Comparison of ENCODE assay signal across 9 mouse cellular contexts in the genomic region with DNA sequence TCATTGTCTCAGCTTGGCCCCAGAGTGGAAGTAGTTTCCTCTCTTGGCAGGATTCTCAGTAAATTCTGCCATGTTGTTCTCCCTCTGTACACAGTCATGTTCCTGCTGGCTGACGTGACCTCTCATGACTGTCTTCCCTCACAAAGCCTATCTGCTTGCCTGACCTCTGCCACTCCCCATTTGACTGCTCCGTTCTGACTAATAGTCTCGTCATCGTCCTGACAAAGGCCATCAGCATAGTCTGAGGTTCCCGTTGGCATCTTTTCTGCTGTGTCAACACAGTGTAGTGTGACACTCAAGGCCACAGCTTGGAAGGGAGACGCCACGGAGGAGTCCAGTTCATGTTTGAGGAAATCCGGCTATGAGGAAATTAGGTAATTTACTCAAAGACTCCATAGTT. TPM values are rescaled to one million over a fixed set of nuclear protein-coding genes. Genes with fewer than 3 reads are reported as not detected.
DNase-seq lines count a peak whose midpoint lies in the region; ATAC-seq lines count a peak whose summit lies in the region.
"Had no signal": no experiment of that assay in that cellular context is flagged by ENCODE, and none has a peak within 500 bp of the region (broad histone marks: within the 10 kb centered on the region; RNA-seq: fewer than 3 reads in every experiment).

No protein-coding gene starts in this region.

- ATAC-seq in intestine, embryonic 16.5 days: peak; percentile 91

- H3K9me3 ChIP-seq in heart, embryonic 10.5 days: no peaks in the 10 kb centered on the region
- no peaks in the 10 kb centered on the region for H3K9me3 ChIP-seq in intestine, embryonic 16.5 days (ENCODE audit: control insufficient read depth, low read length)

- 55% methylated on average over 8 of the region's 8 CpGs for WGBS in heart, embryonic 10.5 days
- WGBS in intestine, embryonic 16.5 days: 46% methylated on average over 8 of the region's 8 CpGs
- 38% methylated on average over 8 of the region's 8 CpGs for WGBS in macrophage (ENCODE audit: missing documents)

- peak; percentile 34 to 62 for DNase-seq in heart, adult 18-20 months
- DNase-seq in heart, embryonic 10.5 days (ENCODE audit: low spot score): no peak
- DNase-seq in adrenal gland, postnatal 36 days: peak; percentile 79 to 86
- DNase-seq in cerebellum, adult 11-12 months: no peak
- no peak for DNase-seq in B cell, adult 2 months
- DNase-seq in frontal cortex, postnatal 36 days (ENCODE audit: low spot score in 2 of 2): no peak
- DNase-seq: kidney, adult 18-20 months had no signal

- no peaks in the 10 kb centered on the region for H3K36me3 ChIP-seq in heart, embryonic 10.5 days
- no peaks in the 10 kb centered on the region for H3K36me3 ChIP-seq in intestine, embryonic 16.5 days (ENCODE audit: control insufficient read depth, insufficient read depth, low read length)
- no peaks in the 10 kb centered on the region for H3K36me3 ChIP-seq in macrophage (ENCODE audit: inconsistent target)

- H3K9ac ChIP-seq in intestine, embryonic 16.5 days (ENCODE audit: low read depth, low read length): no peak overlapping the region

- no peaks in the 10 kb centered on the region; the same call in 1 of the 2 replicates for H3K27me3 ChIP-seq in heart, embryonic 10.5 days (ENCODE audit: insufficient read depth, poor library complexity, severe bottlenecking)
- H3K27me3 ChIP-seq in intestine, embryonic 16.5 days (replicated peaks; ENCODE audit: control insufficient read depth, insufficient read depth, low read length): no peaks in the 10 kb centered on the region

- no peak overlapping the region for H3K4me3 ChIP-seq in heart, embryonic 10.5 days
- H3K4me3 ChIP-seq in intestine, embryonic 16.5 days (ENCODE audit: low read length): no peak overlapping the region
- no peak overlapping the region for H3K4me3 ChIP-seq in macrophage (ENCODE audit: inconsistent target)

- H3K4me1 ChIP-seq in heart, embryonic 10.5 days: 0 out of 2 replicates have a peak, but pooled peaks cover 11% of the 10 kb centered on the region
- H3K4me1 ChIP-seq in intestine, embryonic 16.5 days (ENCODE audit: control insufficient read depth, insufficient read depth, low read length): no peaks in the 10 kb centered on the region

- H3K27ac ChIP-seq in heart, embryonic 10.5 days: no peak overlapping the region
- H3K27ac ChIP-seq in intestine, embryonic 16.5 days (ENCODE audit: low read length): 0 out of 2 replicates have a peak overlapping the region, but pooled peaks have one; percentile 12
- H3K27ac ChIP-seq in macrophage: peak overlapping the region; percentile 33; the same call in 1 of the 2 replicates

- no peaks in the 10 kb centered on the region for H3K79me2 ChIP-seq in macrophage (ENCODE audit: inconsistent target)

- H3K4me2 ChIP-seq in intestine, embryonic 16.5 days (ENCODE audit: low read depth, low read length): no peak overlapping the region

RNA-seq across cellular contexts. Expression of a gene that starts 8.9 kb away (rescaled TPM):
- total RNA-seq in heart, adult 18-20 months (2021): under 1 TPM in 1 of 2 experiments, not detected in 1; 0.10 TPM
- polyA plus RNA-seq in heart, embryonic 10.5 days (2016; fragmentation: Nextera tagmentation; extraction: Ambion mirVana): 0.04 TPM in 1 of 2 replicates, not detected in the other
- total RNA-seq in adrenal gland, postnatal 36 days (2021): not detected
- polyA plus RNA-seq in intestine, embryonic 16.5 days (2015; fragmentation: Nextera tagmentation; extraction: Ambion mirVana): 0.04 and 0.06 TPM in 2 replicates
- under 1 TPM in 2 of 26 experiments, not detected in 24; 0.22 to 0.27 TPM for total RNA-seq in macrophage (2018; cell fraction: chromatin; rRNA removed)
- total RNA-seq in macrophage (2018; cell fraction: cytosol; rRNA removed): not detected
- under 1 TPM in 1 of 26 experiments, not detected in 25; 0.12 TPM for total RNA-seq in macrophage (2018; cell fraction: nucleus; rRNA removed)
- not detected in 3 replicates for polyA plus RNA-seq in macrophage (2018)

RNA-seq across cellular contexts. Expression of a gene that starts 19.6 kb away (rescaled TPM):
- total RNA-seq in heart, adult 18-20 months (2021): 10 to 100 TPM; 11.7 to 33.6 TPM
- polyA plus RNA-seq in heart, embryonic 10.5 days (2016; fragmentation: Nextera tagmentation; extraction: Ambion mirVana): 33.7 and 42.3 TPM in 2 replicates
- total RNA-seq in adrenal gland, postnatal 36 days (2021): 100 to 1,000 TPM; 127 to 171 TPM
- 589 and 886 TPM in 2 replicates for polyA plus RNA-seq in intestine, embryonic 16.5 days (2015; fragmentation: Nextera tagmentation; extraction: Ambion mirVana)
- total RNA-seq in macrophage (2018; cell fraction: chromatin; rRNA removed): 100 to 1,000 TPM in 1 of 26 experiments, 10 to 100 TPM in 25; 27.1 to 104 (median 54.3) TPM
- 100 to 1,000 TPM in 7 of 26 experiments, 10 to 100 TPM in 19; 55.2 to 130 (median 75.1) TPM for total RNA-seq in macrophage (2018; cell fraction: cytosol; rRNA removed)
- 10 to 100 TPM; 29.1 to 90.5 (median 52.7) TPM for total RNA-seq in macrophage (2018; cell fraction: nucleus; rRNA removed)
- 48.7 to 121 TPM (median 77.5 TPM) in 3 replicates for polyA plus RNA-seq in macrophage (2018)

RNA-seq across cellular contexts. Expression of a gene that starts 51.6 kb away (rescaled TPM):
- total RNA-seq in heart, adult 18-20 months (2021): under 1 TPM in 1 of 2 experiments, not detected in 1; 0.41 TPM
- 0.08 TPM in 1 of 2 replicates, not detected in the other for polyA plus RNA-seq in heart, embryonic 10.5 days (2016; fragmentation: Nextera tagmentation; extraction: Ambion mirVana)
- total RNA-seq in adrenal gland, postnatal 36 days (2021): 1 to 10 TPM in 1 of 2 experiments, under 1 TPM in 1; 0.40 to 1.2 TPM
- 0.18 TPM in 1 of 2 replicates, not detected in the other for polyA plus RNA-seq in intestine, embryonic 16.5 days (2015; fragmentation: Nextera tagmentation; extraction: Ambion mirVana)
- total RNA-seq in macrophage (2018; cell fraction: chromatin; rRNA removed): not detected
- not detected for total RNA-seq in macrophage (2018; cell fraction: cytosol; rRNA removed)
- total RNA-seq in macrophage (2018; cell fraction: nucleus; rRNA removed): not detected
- not detected in 3 replicates for polyA plus RNA-seq in macrophage (2018)

Comparison
In these comparisons a context has a peak if more than half of its experiments do, and no peak if none do; other contexts are left out.
1. DNase-seq: peak in heart, adult 18-20 months (2 of 2) and adrenal gland, postnatal 36 days (2 of 2); none in heart, embryonic 10.5 days (single experiment), cerebellum, adult 11-12 months (single experiment), B cell, adult 2 months (0 of 2) and frontal cortex, postnatal 36 days (0 of 2).